Mouse (Mus musculus): ENCODE results near the gene Ssu2. TPM values are rescaled to one million over a fixed set of nuclear protein-coding genes. Genes with fewer than 3 reads are reported as not detected.

Ssu2 gene
- 2.3 and 2.5 TPM in 2 replicates for polyA plus RNA-seq (2014; fragmentation: Nextera tagmentation; extraction: Ambion mirVana)

DNA sequence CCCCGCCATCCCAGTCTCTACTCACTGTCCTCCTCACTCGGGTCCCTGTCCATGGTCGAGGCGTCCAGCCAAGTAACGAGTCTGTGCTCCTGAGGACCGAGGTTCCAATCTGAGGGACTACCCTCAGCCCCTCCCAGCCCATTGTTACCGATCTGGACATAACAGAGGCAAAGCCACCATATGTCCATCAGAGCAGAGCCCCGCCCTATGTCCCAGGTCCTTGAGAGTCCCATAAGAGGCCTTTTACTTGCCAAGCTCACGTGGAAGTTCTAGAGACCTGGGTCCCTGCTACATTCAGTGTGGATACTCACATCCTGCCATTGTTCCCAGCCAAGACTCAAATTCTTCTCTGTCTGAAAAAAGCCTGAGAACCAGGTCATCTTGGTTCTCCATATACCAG is at the start of gene Ssu2:
TSS of gene Ssu2 (minus strand) at position 77 of the 400 bp plus-strand sequence.
- no peak within 1 kb of the TSS for H3K9ac ChIP-seq (ENCODE audit: low read length)

DNA sequence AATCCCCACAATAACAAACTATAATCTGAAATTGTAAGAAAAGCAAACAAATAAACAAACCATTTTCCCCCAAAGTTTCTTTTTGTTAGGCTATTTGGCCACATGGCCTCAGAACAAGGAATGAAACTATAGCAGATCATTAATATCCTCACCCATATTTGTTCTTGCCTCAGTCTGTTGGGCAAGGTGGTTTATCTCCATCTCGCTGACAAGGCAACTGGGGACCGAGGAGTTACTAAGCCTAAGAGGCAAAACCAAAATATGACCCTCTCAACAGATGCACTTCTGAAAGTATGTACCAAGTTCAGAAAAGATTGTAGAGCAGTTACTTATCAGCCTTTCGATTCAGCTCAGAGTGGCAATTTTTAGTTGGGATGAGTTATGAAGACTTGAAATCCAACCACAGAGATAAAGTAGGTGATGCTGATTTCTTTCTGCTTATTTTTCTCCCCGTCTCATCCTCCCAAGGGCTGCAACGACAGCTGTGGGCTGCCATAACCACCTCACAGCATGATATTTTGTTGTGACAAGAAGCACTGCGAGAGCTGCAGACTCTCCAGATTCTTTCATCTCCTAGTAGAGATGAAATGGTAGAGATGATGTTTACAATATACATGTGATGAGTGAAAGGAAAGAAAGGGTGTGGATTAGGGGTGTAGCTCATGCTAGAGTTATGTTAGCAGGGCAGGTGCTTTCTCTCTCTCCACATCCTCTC is 38.4 kb upstream of the Ssu2 start:
- Histone ChIP-seq H3K4me1 (ENCODE audit: control insufficient read depth, insufficient read depth, low read length) (no peaks in the 10 kb centered on the region), H3K4me3 (ENCODE audit: low read depth, low read length) (no peak overlapping the region), H3K27ac (replicated peaks; ENCODE audit: low read depth, low read length) (no peak overlapping the region), H3K36me3 (ENCODE audit: control insufficient read depth, insufficient read depth, low read length) (no peaks in the 10 kb centered on the region), H3K9ac (ENCODE audit: low read length) (no peak overlapping the region), H3K9me3 (ENCODE audit: control insufficient read depth, low read length) (no peaks in the 10 kb centered on the region), H3K27me3 (ENCODE audit: control insufficient read depth, insufficient read depth, low read length) (no peaks in the 10 kb centered on the region), H3K4me2 (ENCODE audit: low read depth, severe bottlenecking) (no peak overlapping the region)
- DNase-seq (ENCODE audit: low spot score) (no peak), ATAC-seq (ENCODE audit: insufficient number of reproducible peaks, low FRiP score, low TSS enrichment, low read depth) (no peak)
- WGBS: 82% methylated on average over 6 of the region's 6 CpGs

More for the DNA sequence above, at the start of gene Ssu2:
- H3K36me3 ChIP-seq (ENCODE audit: control insufficient read depth, insufficient read depth, low read length): no peaks in the 10 kb centered on the region
- ATAC-seq (ENCODE audit: insufficient number of reproducible peaks, low FRiP score, low TSS enrichment, low read depth) (no peak), DNase-seq (ENCODE audit: low spot score) (no peak)
- H3K27ac ChIP-seq (replicated peaks; ENCODE audit: low read depth, low read length): no peak within 1 kb of the TSS
- H3K4me3 ChIP-seq (ENCODE audit: low read depth, low read length): no peak within 1 kb of the TSS
- no peaks in the 10 kb centered on the region for H3K9me3 ChIP-seq (ENCODE audit: control insufficient read depth, low read length)
- 87% methylated on average over 9 of the region's 9 CpGs for WGBS
- no peaks in the 10 kb centered on the region for H3K4me1 ChIP-seq (ENCODE audit: control insufficient read depth, insufficient read depth, low read length)
- H3K27me3 ChIP-seq (ENCODE audit: control insufficient read depth, insufficient read depth, low read length): no peaks in the 10 kb centered on the region
- no peak within 1 kb of the TSS for H3K4me2 ChIP-seq (ENCODE audit: low read depth, severe bottlenecking)

DNA sequence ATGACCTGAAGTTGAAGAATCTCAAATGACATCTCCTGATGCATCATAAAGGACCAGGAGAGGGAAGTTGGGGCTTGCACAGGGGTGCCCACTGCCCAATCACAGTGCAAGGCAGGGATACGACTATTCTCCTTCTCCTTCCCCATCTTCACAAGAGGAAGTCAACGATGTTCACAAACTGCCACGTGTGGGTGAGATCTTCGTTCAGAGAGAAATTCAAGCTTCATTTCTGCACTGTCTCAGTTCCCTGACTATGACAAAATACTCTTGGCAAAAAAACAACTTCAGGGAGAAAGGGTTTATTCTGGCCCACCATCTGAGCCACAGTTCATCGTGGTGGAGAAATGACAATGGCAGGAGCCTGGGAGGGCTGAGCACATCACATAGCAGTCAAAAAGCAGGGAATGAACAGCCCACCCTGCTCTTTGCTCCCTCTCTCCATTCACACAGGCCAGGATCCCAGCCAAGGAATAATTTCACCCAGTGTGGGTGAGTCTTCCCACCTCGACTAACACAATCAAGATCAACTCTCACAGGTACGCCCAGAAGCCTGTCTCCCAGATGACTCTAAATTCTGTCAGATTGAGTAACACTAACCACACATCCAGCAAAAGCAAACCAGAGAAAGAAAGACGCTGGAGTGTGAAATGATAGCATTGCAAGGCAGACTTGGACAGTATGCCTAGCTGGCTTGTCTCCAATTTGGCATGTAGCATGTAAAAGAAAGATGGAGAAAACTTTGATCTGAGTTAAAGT is 36.1 kb upstream of the Ssu2 start:
- no peak overlapping the region for H3K4me2 ChIP-seq (ENCODE audit: low read depth, severe bottlenecking)
- WGBS: 90% methylated on average over 8 of the region's 8 CpGs
- no peak for DNase-seq (ENCODE audit: low spot score)
- no peak for ATAC-seq (ENCODE audit: insufficient number of reproducible peaks, low FRiP score, low TSS enrichment, low read depth)
- H3K9ac ChIP-seq (ENCODE audit: low read length): no peak overlapping the region
- H3K4me1 ChIP-seq (ENCODE audit: control insufficient read depth, insufficient read depth, low read length): no peaks in the 10 kb centered on the region
- no peaks in the 10 kb centered on the region for H3K27me3 ChIP-seq (ENCODE audit: control insufficient read depth, insufficient read depth, low read length)
- no peak overlapping the region for H3K27ac ChIP-seq (replicated peaks; ENCODE audit: low read depth, low read length)
- no peaks in the 10 kb centered on the region for H3K36me3 ChIP-seq (ENCODE audit: control insufficient read depth, insufficient read depth, low read length)
- no peaks in the 10 kb centered on the region for H3K9me3 ChIP-seq (ENCODE audit: control insufficient read depth, low read length)
- no peak overlapping the region for H3K4me3 ChIP-seq (ENCODE audit: low read depth, low read length)

GRCm38 (mm10) chr6:112420883-112421282 is 33.1 kb upstream of the Ssu2 start:
- WGBS: 91% methylated on average over 1 of the region's 1 CpGs
- no peaks in the 10 kb centered on the region for H3K9me3 ChIP-seq (ENCODE audit: control insufficient read depth, low read length)
- no peak for ATAC-seq (ENCODE audit: insufficient number of reproducible peaks, low FRiP score, low TSS enrichment, low read depth)

GRCm38 (mm10) chr6:112419333-112419732 is 31.5 kb upstream of the Ssu2 start:
- WGBS: 85% methylated on average over 9 of the region's 9 CpGs
- Histone ChIP-seq H3K27me3 (ENCODE audit: control insufficient read depth, insufficient read depth, low read length) (no peaks in the 10 kb centered on the region), H3K4me2 (ENCODE audit: low read depth, severe bottlenecking) (no peak overlapping the region), H3K4me3 (ENCODE audit: low read depth, low read length) (no peak overlapping the region), H3K9ac (ENCODE audit: low read length) (no peak overlapping the region), H3K9me3 (ENCODE audit: control insufficient read depth, low read length) (no peaks in the 10 kb centered on the region), H3K4me1 (ENCODE audit: control insufficient read depth, insufficient read depth, low read length) (no peaks in the 10 kb centered on the region), H3K27ac (replicated peaks; ENCODE audit: low read depth, low read length) (no peak overlapping the region), H3K36me3 (ENCODE audit: control insufficient read depth, insufficient read depth, low read length) (no peaks in the 10 kb centered on the region)
- DNase-seq (ENCODE audit: low spot score) (no peak), ATAC-seq (ENCODE audit: insufficient number of reproducible peaks, low FRiP score, low TSS enrichment, low read depth) (no peak)

More at GRCm38 (mm10) chr6:112420883-112421282, 33.1 kb upstream of the Ssu2 start:
- H3K36me3 ChIP-seq (ENCODE audit: control insufficient read depth, insufficient read depth, low read length): no peaks in the 10 kb centered on the region
- no peaks in the 10 kb centered on the region for H3K27me3 ChIP-seq (ENCODE audit: control insufficient read depth, insufficient read depth, low read length)
- H3K27ac ChIP-seq (replicated peaks; ENCODE audit: low read depth, low read length): no peak overlapping the region
- no peak overlapping the region for H3K4me3 ChIP-seq (ENCODE audit: low read depth, low read length)
- H3K9ac ChIP-seq (ENCODE audit: low read length): no peak overlapping the region
- H3K4me2 ChIP-seq (ENCODE audit: low read depth, severe bottlenecking): no peak overlapping the region
- DNase-seq (ENCODE audit: low spot score): no peak
- H3K4me1 ChIP-seq (ENCODE audit: control insufficient read depth, insufficient read depth, low read length): no peaks in the 10 kb centered on the region

DNA sequence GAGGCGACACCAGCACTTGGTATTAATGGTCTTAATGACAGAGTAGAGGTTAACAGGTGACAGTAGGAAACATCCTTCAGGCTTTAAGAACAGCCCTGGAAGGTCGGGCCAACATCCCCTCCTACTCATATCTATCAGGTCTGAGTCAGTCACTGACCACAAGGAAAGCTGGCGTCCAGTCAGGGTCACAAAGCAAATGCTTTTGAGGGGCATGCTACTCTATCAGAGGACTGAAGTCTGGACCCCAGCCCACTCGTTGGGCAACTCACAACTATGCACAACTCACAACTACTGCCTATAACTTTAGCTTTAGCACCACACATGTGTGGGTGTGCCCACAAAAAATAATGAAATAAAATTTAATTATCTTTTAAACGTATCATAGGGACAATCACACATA is 16.3 kb upstream of the Ssu2 start:
- no peak overlapping the region for H3K27ac ChIP-seq (replicated peaks; ENCODE audit: low read depth, low read length)
- WGBS: 78% methylated on average over 5 of the region's 5 CpGs
- H3K27me3 ChIP-seq (ENCODE audit: control insufficient read depth, insufficient read depth, low read length): no peaks in the 10 kb centered on the region
- H3K9ac ChIP-seq (ENCODE audit: low read length): no peak overlapping the region
- ATAC-seq (ENCODE audit: insufficient number of reproducible peaks, low FRiP score, low TSS enrichment, low read depth) (no peak), DNase-seq (ENCODE audit: low spot score) (no peak)
- H3K4me3 ChIP-seq (ENCODE audit: low read depth, low read length): no peak overlapping the region
- H3K4me2 ChIP-seq (ENCODE audit: low read depth, severe bottlenecking): no peak overlapping the region
- no peaks in the 10 kb centered on the region for H3K9me3 ChIP-seq (ENCODE audit: control insufficient read depth, low read length)
- H3K36me3 ChIP-seq (ENCODE audit: control insufficient read depth, insufficient read depth, low read length): no peaks in the 10 kb centered on the region
- H3K4me1 ChIP-seq (ENCODE audit: control insufficient read depth, insufficient read depth, low read length): no peaks in the 10 kb centered on the region

DNA sequence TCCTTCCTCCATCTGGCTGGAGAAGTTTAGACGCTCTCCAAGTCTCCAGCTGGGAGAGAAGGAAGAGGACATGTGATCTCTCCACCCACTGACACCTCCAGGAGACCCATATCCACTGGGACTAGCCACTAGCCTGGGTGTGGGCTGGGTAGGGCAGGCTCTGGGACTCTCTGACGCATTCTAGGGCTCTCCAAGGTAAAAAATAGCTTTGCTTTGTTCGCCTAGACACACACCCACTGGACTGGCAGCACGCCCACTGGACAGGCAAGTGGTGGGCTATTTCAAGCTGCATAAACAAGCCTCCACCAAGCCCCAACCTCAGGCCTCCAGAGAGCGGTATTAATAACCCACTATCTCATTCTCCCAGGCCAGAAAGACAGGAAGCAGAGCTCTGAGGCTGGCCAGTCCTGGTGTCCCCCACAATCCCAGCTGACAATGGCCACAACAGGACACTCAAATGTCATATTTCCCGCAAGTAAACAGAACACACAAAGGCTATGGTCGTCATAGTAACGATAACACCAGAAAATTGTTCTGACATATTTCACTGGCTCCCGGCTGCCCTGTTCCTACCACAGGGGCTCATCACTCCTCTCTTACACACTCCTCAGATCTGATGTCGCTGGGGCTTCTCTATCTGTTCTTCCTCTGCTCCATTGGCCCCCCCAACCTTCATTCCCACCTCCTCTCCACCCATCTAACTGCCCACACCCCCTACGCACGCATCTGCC is 14.3 kb upstream of the Ssu2 start:
- ATAC-seq (ENCODE audit: insufficient number of reproducible peaks, low FRiP score, low TSS enrichment, low read depth) (no peak), DNase-seq (ENCODE audit: low spot score) (no peak)
- 78% methylated on average over 12 of the region's 12 CpGs for WGBS
- Histone ChIP-seq H3K4me1 (ENCODE audit: control insufficient read depth, insufficient read depth, low read length) (no peaks in the 10 kb centered on the region), H3K27ac (replicated peaks; ENCODE audit: low read depth, low read length) (no peak overlapping the region), H3K4me2 (ENCODE audit: low read depth, severe bottlenecking) (no peak overlapping the region), H3K27me3 (ENCODE audit: control insufficient read depth, insufficient read depth, low read length) (no peaks in the 10 kb centered on the region), H3K9me3 (ENCODE audit: control insufficient read depth, low read length) (no peaks in the 10 kb centered on the region), H3K36me3 (ENCODE audit: control insufficient read depth, insufficient read depth, low read length) (no peaks in the 10 kb centered on the region), H3K9ac (ENCODE audit: low read length) (no peak overlapping the region), H3K4me3 (ENCODE audit: low read depth, low read length) (no peak overlapping the region)

- Histone ChIP-seq H3K4me1 (ENCODE audit: control insufficient read depth, insufficient read depth, low read length) (no peaks in the 10 kb centered on the region), H3K4me3 (ENCODE audit: low read depth, low read length) (no peak overlapping the region), H3K36me3 (ENCODE audit: control insufficient read depth, insufficient read depth, low read length) (no peaks in the 10 kb centered on the region), H3K4me2 (ENCODE audit: low read depth, severe bottlenecking) (no peak overlapping the region), H3K27me3 (ENCODE audit: control insufficient read depth, insufficient read depth, low read length) (no peaks in the 10 kb centered on the region), H3K27ac (replicated peaks; ENCODE audit: low read depth, low read length) (no peak overlapping the region), H3K9me3 (ENCODE audit: control insufficient read depth, low read length) (no peaks in the 10 kb centered on the region), H3K9ac (ENCODE audit: low read length) (no peak overlapping the region)
- DNase-seq (ENCODE audit: low spot score): no peak
- 88% methylated on average over 3 of the region's 3 CpGs for WGBS
- ATAC-seq (ENCODE audit: insufficient number of reproducible peaks, low FRiP score, low TSS enrichment, low read depth): no peak
These were observed 9.5 kb upstream of the Ssu2 start for GRCm38 (mm10) chr6:112397351-112397750.

Measured in limb, embryonic 11.5 days (tissue).